In genomic region chr16:16911641-16912597, GRCm38 (mm10) we compare ENCODE assay signal across 9 mouse cellular contexts. TPM values are rescaled to one million over a fixed set of nuclear protein-coding genes. Genes with fewer than 3 reads are reported as not detected.
DNase-seq lines count a peak whose midpoint lies in the region; ATAC-seq lines count a peak whose summit lies in the region.
"Had no signal": no experiment of that assay in that cellular context is flagged by ENCODE, and none has a peak within 500 bp of the region (broad histone marks: within the 10 kb centered on the region; RNA-seq: fewer than 3 reads in every experiment).

No protein-coding gene starts in this region.

- H3K4me1 ChIP-seq in brown adipose tissue, adult 24 weeks (ENCODE audit: control insufficient read depth, insufficient read depth, insufficient read length, low read length), result peaks cover 15% of the 10 kb centered on the region
- 0 out of 2 replicates have a peak, but pooled peaks cover 8% of the 10 kb centered on the region for H3K4me1 ChIP-seq in heart, embryonic 15.5 days (replicated peaks)
- no peaks in the 10 kb centered on the region for H3K4me1 ChIP-seq in liver, embryonic 16.5 days (ENCODE audit: control insufficient read depth, low read depth, low read length)
- peaks cover 4% of the 10 kb centered on the region for H3K4me1 ChIP-seq in neural tube, embryonic 14.5 days (ENCODE audit: control insufficient read depth, insufficient read depth, low read length)

- 42% methylated on average over 13 of the region's 13 CpGs for WGBS in heart, embryonic 15.5 days
- WGBS in liver, embryonic 16.5 days (ENCODE audit: insufficient replicate concordance), result 40% methylated on average over 13 of the region's 13 CpGs
- 27% methylated on average over 13 of the region's 13 CpGs for WGBS in neural tube, embryonic 14.5 days

- DNase-seq in fat pad, adult 2 months (ENCODE audit: extremely low read depth, low read depth, low spot score), result peak; percentile 83
- peak; percentile 82 to 84 for DNase-seq in kidney, postnatal 25 days
- DNase-seq in testis, postnatal 10 days (ENCODE audit: low spot score), result peak; percentile 81

- H3K9me3 ChIP-seq in heart, embryonic 15.5 days (replicated peaks), result no peaks in the 10 kb centered on the region
- no peaks in the 10 kb centered on the region for H3K9me3 ChIP-seq in liver, embryonic 16.5 days (replicated peaks; ENCODE audit: control insufficient read depth, low read length)
- no peaks in the 10 kb centered on the region for H3K9me3 ChIP-seq in neural tube, embryonic 14.5 days (ENCODE audit: control insufficient read depth, low read length)

- peak overlapping the region; percentile 65 for H3K27ac ChIP-seq in brown adipose tissue, adult 24 weeks (replicated peaks; ENCODE audit: low read depth, low read length)
- H3K27ac ChIP-seq in heart, embryonic 15.5 days, result peak overlapping the region; percentile 58
- no peak overlapping the region for H3K27ac ChIP-seq in liver, embryonic 16.5 days (ENCODE audit: low read length)
- peak overlapping the region; percentile 65 for H3K27ac ChIP-seq in neural tube, embryonic 14.5 days (ENCODE audit: low read depth, low read length)

- no peaks in the 10 kb centered on the region for H3K27me3 ChIP-seq in heart, embryonic 15.5 days
- no peaks in the 10 kb centered on the region for H3K27me3 ChIP-seq in liver, embryonic 16.5 days (ENCODE audit: control insufficient read depth, insufficient read depth, low read depth, low read length)
- H3K27me3 ChIP-seq in neural tube, embryonic 14.5 days (ENCODE audit: control insufficient read depth, insufficient read depth, low read length), result no peaks in the 10 kb centered on the region

- peak; percentile 97 for ATAC-seq in CD4-positive, CD25-positive, alpha-beta regulatory T cell, adult 4 months
- ATAC-seq in heart, embryonic 15.5 days (replicated peaks; ENCODE audit: insufficient number of reproducible peaks, insufficient read depth, low FRiP score, low read depth), result peak; percentile 63
- ATAC-seq in liver, embryonic 16.5 days (ENCODE audit: low read depth), result peak; percentile 66
- peak; percentile 96 for ATAC-seq in neural tube, embryonic 14.5 days (ENCODE audit: low read depth)

- H3K9ac ChIP-seq in heart, embryonic 15.5 days, result no peak overlapping the region
- H3K9ac ChIP-seq in liver, embryonic 16.5 days (ENCODE audit: low read depth, low read length), result no peak overlapping the region
- no peak overlapping the region for H3K9ac ChIP-seq in neural tube, embryonic 14.5 days (replicated peaks; ENCODE audit: low read depth, low read length)

- H3K4me3 ChIP-seq in brown adipose tissue, adult 24 weeks (ENCODE audit: insufficient read depth, low read depth, low read length), result no peak overlapping the region
- no peak overlapping the region for H3K4me3 ChIP-seq in heart, embryonic 15.5 days
- no peak overlapping the region for H3K4me3 ChIP-seq in liver, embryonic 16.5 days (ENCODE audit: low read depth, low read length)
- H3K4me3 ChIP-seq in neural tube, embryonic 14.5 days (ENCODE audit: low read depth, low read length), result no peak overlapping the region

- H3K4me2 ChIP-seq in heart, embryonic 15.5 days, result no peak overlapping the region
- H3K4me2 ChIP-seq in liver, embryonic 16.5 days (ENCODE audit: low read depth, low read length), result no peak overlapping the region
- H3K4me2 ChIP-seq in neural tube, embryonic 14.5 days (ENCODE audit: low read depth, low read length), result no peak overlapping the region

- H3K36me3 ChIP-seq in heart, embryonic 15.5 days, result peaks cover 41% of the 10 kb centered on the region
- no peaks in the 10 kb centered on the region; the same call in 1 of the 2 replicates for H3K36me3 ChIP-seq in liver, embryonic 16.5 days (ENCODE audit: control insufficient read depth, insufficient read depth)
- H3K36me3 ChIP-seq in neural tube, embryonic 14.5 days (ENCODE audit: control insufficient read depth, insufficient read depth, low read length), result peaks cover 40% of the 10 kb centered on the region

RNA-seq across cellular contexts. Expression of gene Ppm1f, which starts 15.7 kb away (rescaled TPM):
- 10 to 100 TPM; 12.3 to 26.4 TPM for polyA plus RNA-seq in CD4-positive, CD25-positive, alpha-beta regulatory T cell, adult 4 months (2017; shearing (Covaris generic))
- polyA plus RNA-seq in brown adipose tissue, adult 24 weeks (2012; ENCODE audit: insufficient read depth, insufficient read length, missing spikeins), result 10.7 and 12.8 TPM in 2 replicates
- 23.4 and 28.8 TPM in 2 replicates for polyA plus RNA-seq in heart, embryonic 15.5 days (2015; fragmentation: Nextera tagmentation; extraction: Ambion mirVana)
- 7.5 and 8.1 TPM in 2 replicates for polyA plus RNA-seq in liver, embryonic 16.5 days (2015; fragmentation: Nextera tagmentation; extraction: Ambion mirVana)
- polyA plus RNA-seq in neural tube, embryonic 14.5 days (2014; fragmentation: Nextera tagmentation; extraction: Ambion mirVana), result 16.7 and 24.9 TPM in 2 replicates

RNA-seq across cellular contexts. Expression of gene Vpreb1, which starts 41.3 kb away (rescaled TPM):
- polyA plus RNA-seq in CD4-positive, CD25-positive, alpha-beta regulatory T cell, adult 4 months (2017; shearing (Covaris generic)), result 1 to 10 TPM in 1 of 2 experiments, not detected in 1; 3.0 TPM
- polyA plus RNA-seq in brown adipose tissue, adult 24 weeks (2012; ENCODE audit: insufficient read depth, insufficient read length, missing spikeins), result 2.9 TPM in 1 of 2 replicates, not detected in the other
- 1.1 and 1.4 TPM in 2 replicates for polyA plus RNA-seq in heart, embryonic 15.5 days (2015; fragmentation: Nextera tagmentation; extraction: Ambion mirVana)
- polyA plus RNA-seq in liver, embryonic 16.5 days (2015; fragmentation: Nextera tagmentation; extraction: Ambion mirVana), result 12.4 and 15.4 TPM in 2 replicates
- polyA plus RNA-seq in neural tube, embryonic 14.5 days (2014; fragmentation: Nextera tagmentation; extraction: Ambion mirVana), result 1.4 TPM in 1 of 2 replicates, not detected in the other

RNA-seq across cellular contexts. Expression of gene Top3b, which starts 41.4 kb away (rescaled TPM):
- polyA plus RNA-seq in CD4-positive, CD25-positive, alpha-beta regulatory T cell, adult 4 months (2017; shearing (Covaris generic)), result 10 to 100 TPM; 54.8 to 75.6 TPM
- polyA plus RNA-seq in brown adipose tissue, adult 24 weeks (2012; ENCODE audit: insufficient read depth, insufficient read length, missing spikeins), result 22.0 and 30.5 TPM in 2 replicates
- polyA plus RNA-seq in heart, embryonic 15.5 days (2015; fragmentation: Nextera tagmentation; extraction: Ambion mirVana), result 37.8 and 51.7 TPM in 2 replicates
- polyA plus RNA-seq in liver, embryonic 16.5 days (2015; fragmentation: Nextera tagmentation; extraction: Ambion mirVana), result 19.3 and 22.6 TPM in 2 replicates
- polyA plus RNA-seq in neural tube, embryonic 14.5 days (2014; fragmentation: Nextera tagmentation; extraction: Ambion mirVana), result 64.2 and 76.3 TPM in 2 replicates

RNA-seq across cellular contexts. Expression of gene Igll1, which starts 48.1 kb away (rescaled TPM):
- not detected for polyA plus RNA-seq in CD4-positive, CD25-positive, alpha-beta regulatory T cell, adult 4 months (2017; shearing (Covaris generic))
- polyA plus RNA-seq in brown adipose tissue, adult 24 weeks (2012; ENCODE audit: insufficient read depth, insufficient read length, missing spikeins), result not detected in 2 replicates
- polyA plus RNA-seq in heart, embryonic 15.5 days (2015; fragmentation: Nextera tagmentation; extraction: Ambion mirVana), result 0.27 TPM in 1 of 2 replicates, not detected in the other
- polyA plus RNA-seq in liver, embryonic 16.5 days (2015; fragmentation: Nextera tagmentation; extraction: Ambion mirVana), result 17.5 and 20.5 TPM in 2 replicates
- not detected in 2 replicates for polyA plus RNA-seq in neural tube, embryonic 14.5 days (2014; fragmentation: Nextera tagmentation; extraction: Ambion mirVana)
- polyA plus RNA-seq: frontal cortex, adult 2 months had no signal
